Mouse (Mus musculus) heart, adult 9 months (tissue): ENCODE data around the gene Otof.

ENCODE experiments used
- DNase-seq, 2 experiments: peaks; one replicate each; pipeline ENCODE4 v3.0.0; 2022; ENCODE audit warnings: low spot score in 2 of 2

Gene Otof

DNA sequence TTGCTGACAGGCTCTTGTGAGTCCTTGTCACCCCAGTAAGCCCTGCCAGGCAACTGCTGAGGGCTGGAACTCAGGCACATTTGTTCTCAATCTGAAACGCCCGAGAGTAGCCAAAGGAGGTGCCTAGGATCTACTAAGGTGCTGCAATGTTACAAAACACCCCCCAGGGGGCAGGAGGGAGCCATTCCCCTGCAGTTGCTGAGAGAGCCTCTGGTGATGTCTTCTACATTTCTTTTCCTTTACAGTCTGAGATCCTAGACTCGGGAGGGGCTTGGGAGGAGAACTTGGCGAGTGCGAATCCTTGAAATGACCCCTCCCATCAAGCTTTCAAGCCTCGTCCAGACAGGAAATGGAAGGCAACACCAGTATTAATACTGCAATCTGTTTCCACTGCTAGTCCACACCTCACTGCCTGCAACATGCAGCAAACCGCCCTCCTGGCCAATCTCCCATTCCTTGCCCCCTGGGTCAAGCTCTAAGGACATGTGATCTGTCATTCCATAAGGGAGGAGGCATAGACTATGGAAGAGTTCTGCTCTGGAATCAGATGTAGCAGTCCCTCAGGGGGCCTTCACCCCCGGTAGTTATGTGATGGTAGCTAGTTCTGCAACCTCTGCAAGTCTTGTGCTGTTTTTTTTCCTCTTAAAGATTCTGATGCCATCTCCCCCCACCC lies 38.0 kb downstream of the Otof start:
- no peak for DNase-seq

DNA sequence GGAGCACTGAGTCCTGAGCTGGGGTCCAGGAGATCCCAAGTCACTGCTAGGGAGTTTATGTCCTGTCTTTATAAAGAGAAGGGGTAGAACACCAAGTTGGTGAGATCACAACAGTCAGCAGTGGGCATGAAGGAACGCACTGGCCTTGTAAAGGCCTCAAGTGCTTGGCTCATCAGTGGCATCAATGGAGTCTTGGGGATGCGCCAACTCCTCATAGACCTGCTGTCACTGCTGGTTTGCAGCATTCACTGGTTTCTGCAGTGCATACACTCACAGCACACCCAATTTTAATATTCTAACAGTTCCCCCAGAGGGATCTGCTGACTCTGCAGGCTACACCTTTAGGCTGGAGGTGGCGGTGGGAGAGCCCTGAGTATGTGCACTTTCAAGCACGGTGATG lies 38.6 kb downstream of the Otof start:
- no peak for DNase-seq

DNA sequence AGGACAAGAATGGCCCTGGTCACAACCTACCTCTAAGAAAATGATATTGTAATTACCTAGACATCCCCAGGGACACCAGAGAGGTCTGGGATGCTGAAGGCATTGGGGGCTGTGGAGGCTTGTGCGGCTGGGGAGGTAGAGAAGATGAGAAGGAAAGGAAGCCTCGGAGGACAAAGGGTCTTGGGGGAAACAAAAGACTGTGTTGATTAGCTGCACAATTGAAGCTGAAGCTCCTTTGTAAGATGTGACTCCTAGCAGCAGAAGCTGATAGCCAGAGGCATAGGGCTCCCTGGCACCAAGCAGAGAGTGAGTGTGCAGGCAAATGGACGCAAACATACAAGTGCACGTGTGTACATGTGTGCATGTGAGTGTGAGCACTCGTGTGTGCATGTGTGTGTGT lies 45.1 kb downstream of the Otof start:
- DNase-seq = no peak

DNA sequence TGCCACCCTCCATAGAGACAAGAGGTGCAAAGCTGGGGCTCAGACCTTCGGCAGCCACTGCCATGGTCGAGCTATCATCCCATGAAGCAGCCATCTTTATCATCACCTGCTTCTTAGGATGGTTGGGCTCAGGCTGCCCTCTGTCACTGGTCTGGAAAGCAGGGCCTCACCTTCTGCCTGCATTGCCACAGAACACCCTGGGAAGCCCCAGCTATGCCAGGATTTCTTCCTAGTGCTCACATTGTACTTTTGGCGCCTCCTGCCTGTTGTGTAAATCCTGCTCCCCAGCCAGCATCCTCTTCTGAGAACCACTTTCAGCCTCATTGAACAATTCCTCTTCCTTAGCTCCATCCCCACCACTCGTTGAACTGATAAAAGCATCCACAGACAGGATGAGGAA lies 45.9 kb downstream of the Otof start:
- no peak for DNase-seq

DNA sequence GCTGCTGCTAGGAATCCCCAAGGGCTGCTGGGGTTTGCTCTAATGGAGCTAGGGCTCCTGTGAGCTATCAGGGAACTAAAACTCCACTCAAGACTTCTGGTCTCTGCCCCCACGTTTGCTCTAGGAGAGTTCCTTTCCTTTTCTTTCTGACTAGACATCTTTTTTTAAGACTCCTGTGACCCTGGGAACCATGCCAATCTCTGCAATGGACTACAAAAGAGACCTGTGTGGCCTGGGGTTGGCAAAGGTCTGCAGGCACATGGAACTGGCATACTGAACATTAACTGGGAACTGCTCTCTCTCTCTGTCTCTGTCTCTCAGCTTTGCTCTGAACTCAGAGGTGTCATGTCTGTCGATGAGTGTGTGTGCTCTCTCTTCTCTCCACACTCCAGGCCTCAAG lies 46.4 kb downstream of the Otof start:
- DNase-seq = no peak

DNA sequence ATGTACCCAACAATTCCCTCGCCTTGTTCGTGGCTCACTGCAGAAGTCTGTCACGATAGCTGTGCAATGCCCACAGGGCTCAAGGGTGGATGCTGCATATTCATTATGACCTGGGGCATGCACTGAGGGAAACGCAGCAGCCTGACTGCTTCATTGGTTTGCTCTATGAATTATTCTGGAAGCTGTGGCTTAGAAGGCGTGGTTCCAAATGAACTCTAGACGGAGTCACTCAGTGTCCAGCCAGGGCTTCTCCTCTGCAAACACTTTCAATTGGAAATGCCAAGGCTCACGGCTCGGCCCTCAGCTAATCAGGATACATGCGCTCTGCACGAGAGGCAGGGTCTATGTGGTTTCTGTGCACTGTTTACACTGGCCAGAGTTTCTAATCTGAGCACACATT lies 50.2 kb downstream of the Otof start:
- no peak for DNase-seq

DNA sequence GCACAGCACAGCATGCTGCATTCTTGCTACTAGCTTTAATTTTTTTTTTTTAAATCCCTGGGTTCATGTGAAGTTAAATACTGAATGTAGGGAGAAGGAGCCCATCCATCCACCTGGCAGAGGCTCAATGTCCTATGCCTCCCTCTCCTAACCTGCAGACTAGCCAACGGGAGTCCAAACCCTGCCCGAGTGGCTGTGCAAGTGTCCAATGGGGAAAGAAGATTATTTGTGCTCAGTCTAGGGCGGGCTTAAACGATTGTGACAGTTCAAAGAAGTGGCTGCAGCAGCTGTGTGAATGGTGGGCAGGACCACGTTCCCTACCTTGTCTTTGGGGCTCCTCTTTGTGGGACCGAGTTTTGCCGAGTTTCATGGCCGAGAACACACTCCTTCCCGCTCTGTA lies 54.9 kb downstream of the Otof start:
- no peak for DNase-seq

DNA sequence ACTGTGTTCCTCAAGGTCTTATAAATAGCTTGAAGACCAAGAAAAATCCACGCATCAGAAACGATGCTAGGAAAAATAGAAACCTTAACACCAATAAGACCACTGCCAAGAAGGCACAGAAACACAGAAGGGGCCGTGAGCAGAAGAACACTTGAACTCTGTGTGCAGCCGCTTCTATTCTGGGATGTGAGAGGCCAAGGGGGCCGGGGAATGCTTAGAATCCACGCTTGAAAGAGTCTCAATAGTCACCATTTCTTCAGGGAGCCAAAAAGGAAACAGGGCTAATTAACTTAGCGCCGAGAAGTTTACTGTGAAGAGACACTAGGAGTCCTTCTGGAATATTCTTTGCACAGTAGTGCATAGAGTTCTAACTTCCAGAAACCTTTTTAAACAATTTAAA lies 60.6 kb downstream of the Otof start:
- no peak for DNase-seq

DNA sequence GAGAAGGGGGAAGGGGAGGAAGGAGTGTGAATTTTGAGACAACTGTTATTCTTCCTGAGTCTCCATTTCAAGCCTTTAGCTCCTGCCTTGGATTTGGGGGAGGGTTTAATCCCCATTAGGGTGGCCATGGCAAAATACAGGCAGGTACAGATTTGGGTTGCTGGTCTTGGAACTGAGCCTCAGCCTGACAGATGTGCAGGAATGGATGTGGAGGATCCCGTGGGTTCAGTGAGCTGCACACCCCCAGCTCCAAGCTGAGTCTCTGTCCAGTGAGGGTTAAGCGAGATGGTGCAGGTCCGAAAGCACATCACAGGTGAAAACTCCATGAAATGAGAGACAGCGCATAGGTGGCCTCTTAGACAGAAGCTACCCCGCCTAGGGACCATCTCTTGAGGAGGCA lies 61.2 kb downstream of the Otof start:
- no peak for DNase-seq

DNA sequence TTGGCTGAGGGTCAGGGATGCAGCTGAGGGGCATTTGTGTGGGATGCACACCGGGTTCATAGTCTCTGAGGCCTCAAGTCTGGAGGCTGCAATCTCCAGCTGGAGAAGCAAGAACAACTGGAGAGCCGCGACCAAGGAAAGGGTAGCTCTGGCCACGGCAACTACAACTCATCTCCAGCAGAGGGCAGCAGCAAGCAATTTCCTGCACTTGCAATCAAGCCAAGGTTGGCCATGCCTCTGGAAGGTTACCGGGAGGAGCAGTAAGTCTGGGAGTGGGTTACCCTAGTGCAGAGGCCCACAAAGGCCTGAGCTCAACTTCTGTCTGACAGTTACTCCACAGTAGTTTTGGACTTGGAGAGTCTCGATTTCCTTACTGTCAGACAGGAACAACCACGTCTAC lies 70.3 kb downstream of the Otof start:
- peak in 1 of 2 experiments; percentile 36 for DNase-seq

DNA sequence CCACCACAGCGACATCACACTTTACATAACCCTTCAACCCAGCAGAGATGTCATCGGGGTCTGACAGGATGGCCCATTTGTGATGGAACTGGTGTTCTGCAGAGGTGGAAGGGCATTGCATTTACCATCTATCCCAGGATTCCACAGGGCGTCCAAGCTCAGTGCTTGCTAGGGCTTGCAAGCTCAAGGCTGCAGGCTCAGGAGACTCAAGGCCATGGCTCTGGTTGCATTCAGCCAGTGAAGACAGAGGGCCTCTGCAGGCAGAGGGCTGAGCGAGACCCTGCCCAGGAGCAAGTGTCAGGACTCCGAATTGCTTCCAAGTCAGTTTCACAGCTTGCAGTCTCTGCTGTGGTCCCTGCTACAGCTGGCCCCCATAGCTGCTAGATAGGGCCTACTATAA lies 71.9 kb downstream of the Otof start:
- DNase-seq = no peak

DNA sequence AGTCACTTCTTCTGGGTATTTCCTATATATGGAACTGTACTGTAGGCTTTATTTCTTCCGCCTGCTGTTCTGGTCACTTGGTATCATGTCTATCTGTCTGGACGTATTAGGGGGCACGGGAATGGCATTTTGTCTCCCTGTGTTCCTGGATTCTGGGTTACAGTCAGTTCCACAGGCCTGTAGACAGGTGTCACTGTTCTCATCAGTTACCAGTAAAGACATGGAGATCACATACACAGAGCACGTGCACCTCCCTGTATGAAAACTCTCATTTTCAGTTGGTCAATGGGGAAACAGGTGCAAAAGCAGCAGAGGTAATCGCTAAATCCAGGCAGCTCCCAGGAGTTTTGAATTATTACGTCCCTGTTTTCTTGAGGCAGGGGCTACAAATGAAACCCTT lies 74.0 kb downstream of the Otof start:
- no peak for DNase-seq

DNA sequence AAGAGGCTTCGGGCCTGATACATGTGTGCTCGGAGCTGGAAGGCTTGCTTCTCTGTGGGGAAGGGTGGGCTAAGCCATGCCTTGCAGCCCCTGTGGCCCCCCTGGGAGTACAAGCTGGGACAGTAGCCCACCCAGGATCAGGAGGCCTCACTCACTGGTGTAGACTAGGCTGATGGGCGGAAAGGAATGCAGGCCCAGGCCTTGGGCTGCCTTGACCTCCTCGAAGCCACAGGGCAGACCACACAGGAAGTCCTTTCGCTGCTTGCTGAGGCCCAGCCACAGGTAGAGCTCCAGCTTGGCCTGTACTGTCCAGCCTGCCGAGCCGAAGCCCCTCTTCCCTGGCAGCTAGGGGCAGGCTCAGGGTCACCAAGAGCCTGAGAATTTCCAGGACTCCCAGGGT lies 78.9 kb downstream of the Otof start:
- DNase-seq = no peak

DNA sequence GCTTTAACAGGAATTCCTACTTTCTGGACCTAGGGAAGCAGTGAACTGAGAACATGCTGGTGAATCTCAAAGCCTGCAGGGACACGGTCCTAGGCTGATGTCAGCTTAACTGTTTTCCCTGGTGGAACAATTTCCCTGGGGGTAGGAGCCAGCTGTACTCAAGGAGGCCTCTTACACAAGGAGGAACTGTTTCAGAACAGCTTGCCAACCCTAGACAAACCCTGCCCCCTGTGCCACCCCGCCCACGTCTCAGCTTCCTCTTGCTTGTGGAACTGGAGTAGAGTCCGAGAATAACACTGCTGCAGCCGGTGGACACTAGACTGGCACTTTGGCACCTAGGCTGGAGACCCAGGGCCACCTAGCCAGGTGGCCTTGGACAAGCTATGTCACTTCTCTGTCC lies 92.3 kb downstream of the Otof start:
- peak; percentile 32 to 33 for DNase-seq

DNA sequence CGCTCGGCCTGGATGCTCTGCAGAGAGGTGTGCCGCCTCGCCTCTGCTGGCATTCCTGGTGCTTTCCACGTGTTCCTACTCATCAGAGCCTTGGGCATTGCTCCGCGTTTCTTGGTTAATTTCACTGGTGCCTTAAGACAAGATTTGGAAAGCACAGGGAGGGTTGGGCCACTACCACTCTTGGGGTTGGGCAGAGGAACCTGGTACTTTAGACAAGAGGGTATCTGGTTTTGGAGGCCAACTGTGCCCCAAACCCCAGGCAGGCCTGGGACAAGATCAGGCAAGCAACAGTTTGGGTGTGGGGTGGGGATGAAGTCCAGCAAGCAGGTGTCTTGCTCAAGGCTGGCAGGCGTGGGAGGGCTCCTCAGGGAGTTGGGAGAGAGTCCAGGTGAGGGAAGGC lies 94.3 kb downstream of the Otof start:
- no peak for DNase-seq

DNA sequence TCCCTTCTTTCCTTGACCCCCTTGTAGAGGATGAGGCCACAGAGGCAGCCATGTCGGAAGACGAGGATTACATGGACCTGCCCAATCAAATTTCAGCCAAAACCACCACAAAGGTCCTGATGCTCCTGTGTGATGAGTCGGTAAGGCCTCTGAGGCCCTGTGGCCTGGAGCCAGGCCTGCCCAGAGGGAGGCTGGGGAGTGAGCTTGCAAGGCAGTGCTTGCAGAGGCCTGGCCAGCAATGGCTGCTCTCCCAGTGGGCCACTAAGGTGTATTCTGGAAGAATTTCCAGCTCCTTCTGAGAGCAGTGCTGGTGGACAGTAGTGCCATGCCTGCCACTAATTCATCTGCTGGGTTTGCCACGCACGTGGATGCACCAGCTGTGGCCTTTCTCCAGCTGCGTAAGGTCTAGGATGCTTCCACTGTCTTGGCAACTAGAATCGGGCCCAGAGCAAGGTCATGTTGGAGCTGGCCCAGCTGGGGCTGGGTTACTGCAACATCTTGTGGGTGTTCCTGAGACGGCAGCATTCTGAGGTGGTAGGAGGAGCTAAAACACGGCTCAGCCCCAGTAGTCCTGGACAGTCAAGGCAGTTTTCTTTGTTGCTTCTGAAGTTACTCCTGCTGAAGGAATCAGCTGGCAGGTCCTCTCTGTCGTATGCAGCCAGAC lies 103.2 kb downstream of the Otof start:
- no peak for DNase-seq

DNA sequence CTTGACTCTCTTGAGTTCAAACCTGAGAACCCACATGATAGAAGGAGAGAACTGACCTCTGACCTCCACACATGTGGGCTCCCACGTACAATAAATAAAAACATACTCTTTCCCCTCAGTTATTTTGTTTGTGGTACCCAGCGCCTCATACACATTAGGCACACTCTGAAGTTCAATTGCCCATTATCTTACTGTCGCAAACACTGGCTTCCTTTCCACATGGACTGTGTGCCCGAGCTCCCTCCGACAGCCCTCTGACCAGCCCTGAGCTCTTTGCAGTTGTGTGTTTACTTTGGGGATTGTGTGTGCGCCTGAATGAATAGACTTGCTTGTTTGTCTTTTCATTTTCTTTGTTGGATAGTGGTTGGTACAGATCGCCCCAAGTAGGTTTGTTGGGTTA lies 105.1 kb downstream of the Otof start:
- no peak for DNase-seq

DNA sequence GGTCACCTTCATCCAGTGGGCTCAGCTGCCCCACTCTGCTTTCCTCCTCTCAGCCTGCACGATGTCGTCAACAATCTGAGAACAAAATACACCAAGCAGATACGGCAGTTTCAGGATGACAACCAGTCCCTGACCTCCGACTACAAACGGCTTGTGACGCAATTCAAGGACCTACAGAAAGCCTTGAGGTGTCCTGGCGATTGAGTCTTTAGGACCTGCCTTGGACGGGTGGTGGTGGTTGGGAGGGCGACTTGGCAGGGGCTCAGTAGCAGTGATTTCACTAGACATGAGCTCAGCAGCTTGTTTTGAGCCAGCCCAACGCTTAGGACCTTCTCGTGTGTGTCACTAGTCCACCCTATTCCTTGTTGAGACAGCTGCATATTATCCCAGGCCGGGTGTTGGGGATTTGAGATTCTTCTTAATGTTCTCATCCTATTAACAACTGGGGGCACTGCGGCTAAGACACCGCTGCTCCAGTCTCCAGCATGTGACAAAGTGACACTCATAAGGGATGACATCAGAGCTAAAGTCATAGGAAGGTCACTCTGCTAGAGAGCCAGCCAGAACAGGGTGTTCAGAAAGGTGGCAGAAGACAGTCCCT lies 106.1 kb downstream of the Otof start:
- no peak for DNase-seq

DNA sequence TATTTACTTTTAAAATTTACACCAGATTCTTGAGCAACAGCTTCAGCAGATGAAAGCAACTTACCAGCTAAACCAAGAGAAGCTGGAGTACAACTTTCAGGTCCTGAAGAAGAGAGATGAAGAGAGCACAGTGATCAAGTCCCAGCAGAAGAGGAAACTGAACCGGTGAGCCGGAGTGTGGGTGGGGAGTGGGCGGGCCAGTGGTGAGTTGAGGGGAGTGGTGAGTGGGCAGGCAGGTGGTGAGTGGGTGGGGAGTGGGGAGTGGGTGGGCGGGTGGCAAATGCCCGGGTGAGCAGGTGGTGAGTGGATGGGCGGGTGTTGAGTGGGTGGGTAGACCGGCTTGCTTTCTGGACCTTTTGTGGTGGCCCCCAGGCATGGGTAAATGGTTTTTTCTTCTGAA lies 106.6 kb downstream of the Otof start:
- no peak for DNase-seq

DNA sequence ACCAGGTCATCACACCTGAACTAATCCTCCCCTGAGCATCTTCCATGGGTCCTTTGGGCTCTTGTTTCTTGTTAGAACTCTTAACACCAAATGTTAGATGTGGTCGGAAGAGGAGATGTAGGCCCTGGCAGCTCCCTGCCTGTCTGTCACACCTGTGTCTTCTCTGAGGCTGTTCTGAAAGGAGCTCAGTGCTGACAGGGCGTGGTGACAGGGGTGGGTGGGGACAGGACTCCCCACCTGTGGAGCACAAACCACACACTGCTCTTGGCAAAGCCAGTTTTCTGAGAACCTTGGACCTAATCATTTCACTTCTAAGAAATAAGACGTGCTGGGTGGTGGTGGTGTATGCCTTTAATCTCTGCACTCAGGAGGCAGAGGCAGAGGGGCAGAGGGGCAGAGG lies 108.1 kb downstream of the Otof start:
- no peak for DNase-seq

DNA sequence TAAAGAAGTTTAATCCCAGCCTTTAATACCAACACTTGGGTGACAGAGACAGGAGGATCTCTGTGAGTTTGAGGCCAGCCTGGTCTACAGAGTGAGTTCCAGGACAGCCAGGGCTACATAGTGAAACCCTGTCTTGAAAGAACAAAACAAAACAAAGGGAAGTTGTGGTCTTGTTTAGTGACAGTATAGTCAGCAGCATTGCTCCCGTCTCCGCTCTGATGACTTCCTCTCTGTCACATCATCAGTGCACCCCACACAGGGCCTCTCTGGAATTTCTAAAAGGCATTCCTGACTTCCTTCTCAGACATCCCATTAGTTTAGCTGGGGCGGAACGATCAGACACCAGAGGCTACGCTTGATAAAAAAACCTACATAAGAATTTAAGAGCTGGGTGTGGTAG lies 117.8 kb downstream of the Otof start:
- no peak for DNase-seq

DNA sequence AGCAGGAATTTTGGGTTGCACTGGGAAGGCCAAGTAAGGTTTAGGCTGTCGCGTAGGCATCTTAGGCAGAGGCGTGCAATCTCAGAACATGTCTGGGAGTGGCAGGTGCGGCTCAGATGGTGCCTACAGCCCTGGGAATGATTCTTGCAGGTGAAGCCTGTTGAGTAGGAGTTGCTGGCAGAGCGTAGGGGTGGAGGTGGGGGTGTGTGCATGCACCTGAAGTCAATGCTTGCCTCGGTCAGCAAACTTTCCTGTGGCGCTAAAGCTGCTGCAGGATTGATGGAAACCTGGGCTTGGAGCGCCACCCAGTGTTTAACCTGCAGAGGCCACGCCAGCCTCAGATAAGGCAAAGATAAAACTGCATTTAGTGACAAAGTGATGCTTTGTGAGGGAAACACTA lies 118.6 kb downstream of the Otof start:
- DNase-seq = peak in 1 of 2 experiments; percentile 32

DNA sequence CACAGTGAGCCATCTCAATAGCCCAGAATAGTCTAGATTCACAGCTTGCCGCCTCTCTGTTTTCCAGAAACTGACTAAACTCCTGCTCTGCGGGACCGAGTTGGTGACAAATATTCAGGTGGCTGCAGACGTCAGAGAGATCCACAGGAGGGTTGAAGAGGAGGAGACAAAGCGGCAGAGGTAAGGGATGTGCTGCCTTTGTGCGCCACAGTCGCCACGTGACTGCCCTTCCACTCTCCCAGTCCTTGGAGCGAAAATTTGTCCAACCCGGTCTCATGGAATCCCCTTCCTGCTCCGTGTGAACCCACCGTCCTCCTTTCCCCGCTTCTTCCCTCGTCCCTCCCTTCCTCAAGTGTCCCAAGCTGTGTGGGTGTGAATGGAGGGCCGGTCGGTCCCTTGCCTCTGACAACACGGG lies 119.1 kb downstream of the Otof start:
- DNase-seq = no peak
